Mouse (Mus musculus) MEL (cell line): ENCODE data around the gene Lsamp. TPM values are rescaled to one million over a fixed set of nuclear protein-coding genes. Genes with fewer than 3 reads are reported as not detected.

Experiments used
- DNase-seq: peaks from one replicate; pipeline ENCODE4 v3.0.0; 2011; ENCODE audit warnings: low read depth, low spot score
- H3K27ac ChIP-seq: 2 replicates; pipeline ENCODE4 v1.5.1; 2012; ENCODE audit warnings: low read depth, mild to moderate bottlenecking, control low read depth, low read length, moderate library complexity; ENCODE audit not compliant: control insufficient read depth
- H3K27me3 ChIP-seq, 2 experiments: fragments of 150-350 bp in 1 of 2; sonication (generic) in 1 of 2; 2 replicates each; pipeline ENCODE4 v1.6.1; 2012; ENCODE audit warnings: low read length in 2 of 2, mild to moderate bottlenecking in 2 of 2, improper control_type of control experiment in 1 of 2, moderate library complexity in 1 of 2; ENCODE audit not compliant: insufficient read depth in 2 of 2, control insufficient read depth in 1 of 2
- H3K36me3 ChIP-seq, 2 experiments: 2 replicates each; pipeline ENCODE4 v1.6.1; 2012 to 2014; ENCODE audit warnings: low read length in 2 of 2, improper control_type of control experiment in 1 of 2, inconsistent platforms in 1 of 2, mild to moderate bottlenecking in 1 of 2; ENCODE audit not compliant: insufficient read depth in 2 of 2, control insufficient read depth in 1 of 2
- H3K4me1 ChIP-seq, 2 experiments: fragments of 150-350 bp in 1 of 2; sonication (generic) in 1 of 2; 2 replicates each; pipeline ENCODE4 v1.6.1; 2012; ENCODE audit warnings: low read length in 2 of 2, improper control_type of control experiment in 1 of 2, mild to moderate bottlenecking in 1 of 2; ENCODE audit not compliant: insufficient read depth in 2 of 2, control insufficient read depth in 1 of 2
- H3K4me3 ChIP-seq, 2 experiments: fragments of 150-350 bp in 1 of 2; sonication (generic) in 1 of 2; 2 replicates each; pipeline ENCODE4 v1.5.1; 2012; ENCODE audit warnings: low read depth in 2 of 2, low read length in 2 of 2, mild to moderate bottlenecking in 2 of 2, moderate library complexity in 2 of 2, control low read depth in 1 of 2, improper control_type of control experiment in 1 of 2; ENCODE audit not compliant: control insufficient read depth in 1 of 2, insufficient read depth in 1 of 2
- H3K79me2 ChIP-seq: 2 replicates; pipeline ENCODE4 v1.6.1; 2012; ENCODE audit warnings: mild to moderate bottlenecking, low read length, moderate library complexity; ENCODE audit not compliant: control insufficient read depth, poor library complexity, insufficient read depth
- H3K9ac ChIP-seq: 2 replicates; pipeline ENCODE4 v1.6.1; 2012; ENCODE audit warnings: low read depth, mild to moderate bottlenecking, control low read depth, low read length, moderate library complexity; ENCODE audit not compliant: control insufficient read depth, poor library complexity, severe bottlenecking
- H3K9me3 ChIP-seq: fragments of 150-350 bp; sonication (generic); replicated peaks from 2 replicates; pipeline ENCODE4 v1.6.1; 2012; ENCODE audit warnings: mild to moderate bottlenecking, low read length, improper control_type of control experiment, moderate library complexity; ENCODE audit not compliant: insufficient read depth
- BHLHE40 ChIP-seq: IDR thresholded peaks from 2 replicates; pipeline ENCODE4 v1.6.1; 2012; ENCODE audit warnings: low read depth, mild to moderate bottlenecking, inconsistent platforms, low read length, improper control_type of control experiment, borderline replicate concordance
- CHD1 ChIP-seq: IDR thresholded peaks from 2 replicates; pipeline ENCODE4 v1.6.1; 2012; ENCODE audit warnings: low read depth, mild to moderate bottlenecking, inconsistent platforms, low read length, improper control_type of control experiment
- CHD2 ChIP-seq: IDR thresholded peaks from 2 replicates; pipeline ENCODE4 v1.6.1; 2011; ENCODE audit warnings: low read length, improper control_type of control experiment
- CTCF ChIP-seq, 3 experiments: IDR thresholded peaks in 2 of 3; conservative IDR thresholded peaks in 1 of 3; 2 replicates each; pipeline ENCODE4 v1.5.1; 2011 to 2012; ENCODE audit warnings: low read length in 3 of 3, low read depth in 2 of 3, mild to moderate bottlenecking in 2 of 3, improper control_type of control experiment in 1 of 3, inconsistent platforms in 1 of 3, mixed read lengths in 1 of 3, moderate library complexity in 1 of 3; ENCODE audit not compliant: control insufficient read depth in 1 of 3, insufficient read depth in 1 of 3, poor library complexity in 1 of 3, severe bottlenecking in 1 of 3
- ELF1 ChIP-seq: IDR thresholded peaks from 2 replicates; pipeline ENCODE4 v1.6.1; 2014; ENCODE audit warnings: low read depth, mild to moderate bottlenecking, inconsistent platforms, low read length, improper control_type of control experiment, moderate library complexity
- EP300 ChIP-seq, 2 experiments: IDR thresholded peaks; 2 replicates each; pipeline ENCODE4 v1.6.1; 2011; ENCODE audit warnings: improper control_type of control experiment in 2 of 2, low read length in 2 of 2, low read depth in 1 of 2, mild to moderate bottlenecking in 1 of 2
- GABPA ChIP-seq: IDR thresholded peaks from 2 replicates; pipeline ENCODE4 v1.6.1; 2012; ENCODE audit warnings: low read depth, mild to moderate bottlenecking, inconsistent platforms, low read length, improper control_type of control experiment, moderate library complexity
- GATA1 ChIP-seq: IDR thresholded peaks from 2 replicates; pipeline ENCODE4 v1.6.1; 2011; ENCODE audit warnings: low read depth, low read length, improper control_type of control experiment
- JUND ChIP-seq: IDR thresholded peaks from 2 replicates; pipeline ENCODE4 v1.6.1; 2011; ENCODE audit warnings: low read depth, mild to moderate bottlenecking, improper control_type of control experiment, low read length
- MAFK ChIP-seq: IDR thresholded peaks from 2 replicates; pipeline ENCODE4 v1.6.1; 2011; ENCODE audit warnings: low read depth, mild to moderate bottlenecking, low read length, improper control_type of control experiment, borderline replicate concordance
- MXI1 ChIP-seq: IDR thresholded peaks from 2 replicates; pipeline ENCODE4 v1.6.1; 2011; ENCODE audit warnings: mild to moderate bottlenecking, low read depth, low read length, improper control_type of control experiment
- MYC ChIP-seq: IDR thresholded peaks from 2 replicates; pipeline ENCODE4 v1.6.1; 2011; ENCODE audit warnings: low read depth, mild to moderate bottlenecking, low read length, improper control_type of control experiment, moderate library complexity
- NRF1 ChIP-seq: IDR thresholded peaks from 2 replicates; pipeline ENCODE4 v1.6.1; 2014; ENCODE audit warnings: low read depth, mild to moderate bottlenecking, inconsistent platforms, low read length, improper control_type of control experiment, moderate library complexity; ENCODE audit not compliant: poor library complexity, insufficient read depth, severe bottlenecking
- POLR2AphosphoS2 ChIP-seq: IDR thresholded peaks from 2 replicates; pipeline ENCODE4 v1.6.1; 2011; ENCODE audit warnings: low read length, improper control_type of control experiment
- RAD21 ChIP-seq: IDR thresholded peaks from 2 replicates; pipeline ENCODE4 v1.6.1; 2011; ENCODE audit warnings: mild to moderate bottlenecking, low read depth, low read length, improper control_type of control experiment
- RCOR1 ChIP-seq: IDR thresholded peaks from 2 replicates; pipeline ENCODE4 v1.6.1; 2012; ENCODE audit warnings: low read depth, mild to moderate bottlenecking, inconsistent platforms, low read length, improper control_type of control experiment
- SIN3A ChIP-seq: IDR thresholded peaks from 2 replicates; pipeline ENCODE4 v1.6.1; 2012; ENCODE audit warnings: low read length, improper control_type of control experiment, inconsistent platforms
- SMC3 ChIP-seq: IDR thresholded peaks from 2 replicates; pipeline ENCODE4 v1.6.1; 2011; ENCODE audit warnings: low read depth, low read length, improper control_type of control experiment
- TBP ChIP-seq: IDR thresholded peaks from 2 replicates; pipeline ENCODE4 v1.8.0; 2011; ENCODE audit warnings: low read depth, low read length, improper control_type of control experiment
- UBTF ChIP-seq: IDR thresholded peaks from 2 replicates; pipeline ENCODE4 v1.6.1; 2012; ENCODE audit warnings: low read depth, mild to moderate bottlenecking, inconsistent platforms, low read length, improper control_type of control experiment, moderate library complexity, borderline replicate concordance; ENCODE audit not compliant: insufficient read depth
- USF1 ChIP-seq: IDR thresholded peaks from 2 replicates; pipeline ENCODE4 v1.6.1; 2014; ENCODE audit warnings: low read depth, mild to moderate bottlenecking, inconsistent platforms, low read length, improper control_type of control experiment, moderate library complexity
- USF2 ChIP-seq, 2 experiments: IDR thresholded peaks; 2 replicates each; pipeline ENCODE4 v1.6.1; 2011 to 2012; ENCODE audit warnings: improper control_type of control experiment in 2 of 2, low read length in 2 of 2, borderline replicate concordance in 1 of 2, inconsistent platforms in 1 of 2, low read depth in 1 of 2, mild to moderate bottlenecking in 1 of 2; ENCODE audit not compliant: insufficient read depth in 1 of 2
- ZMIZ1 ChIP-seq: IDR thresholded peaks from 2 replicates; pipeline ENCODE4 v1.6.1; 2012; ENCODE audit warnings: low read depth, mild to moderate bottlenecking, inconsistent platforms, low read length, improper control_type of control experiment, moderate library complexity
- ZNF384 ChIP-seq: IDR thresholded peaks from 2 replicates; pipeline ENCODE4 v1.6.1; 2012; ENCODE audit warnings: low read depth, mild to moderate bottlenecking, inconsistent platforms, low read length, improper control_type of control experiment
- polyA plus RNA-seq, 2 experiments: library from polyadenylated mRNA; stranded (reverse) in 1 of 2; unstranded in 1 of 2; fragments of >175 nt in 1 of 2; fragments of >200 nt in 1 of 2; gene quantifications; 2 replicates each; pipeline versions ENCODE4 v1.2.1 to v1.2.4; 2012; ENCODE audit warnings: low replicate concordance in 2 of 2, low read depth in 1 of 2; ENCODE audit not compliant: insufficient read length in 2 of 2, insufficient read depth in 1 of 2, missing spikeins in 1 of 2
- total RNA-seq: library from RNA; depleted of rRNA; stranded (reverse); fragments of 300-350 nt; gene quantifications from 2 replicates; pipeline ENCODE4 v1.2.3, GENCODE M21; 2012

Lsamp gene
- total and polyA plus RNA-seq, 3 experiments: 0.42 TPM; not detected in 2

GRCm38 (mm10) chr16:41653261-41653660, 1669.1 kb downstream of the Lsamp start (continued):
- TF ChIP-seq RCOR1 (no peak), SMC3 (no peak), SIN3A (no peak), USF1 (no peak)

- no peak overlapping the region for H3K4me3 ChIP-seq
- no peak for DNase-seq
- H3K79me2 ChIP-seq: no peaks in the 10 kb centered on the region
- TF ChIP-seq MXI1 (no peak), GABPA (no peak), CTCF (IDR thresholded peaks at IDR 0.05 in 2 of 3, conservative IDR thresholded peaks at IDR 0.05 in 1 of 3; ENCODE audit: control insufficient read depth in 1 of 3, insufficient read depth in 1 of 3, low read depth in 2 of 3, low read length in 3 of 3, poor library complexity in 1 of 3, severe bottlenecking in 1 of 3) (no peak), ZMIZ1 (no peak), USF1 (no peak), ELF1 (no peak), ZNF384 (no peak), USF2 (IDR thresholded peaks at IDR 0.05; ENCODE audit: borderline replicate concordance in 1 of 2, insufficient read depth in 1 of 2, low read depth in 1 of 2, low read length in 2 of 2) (no peak), GATA1 (no peak), JUND (no peak)
- TF ChIP-seq, all 39 proteins: peak for 0
- no peak overlapping the region for H3K9ac ChIP-seq
- H3K27ac ChIP-seq: no peak overlapping the region
- H3K4me1 ChIP-seq: no peaks in the 10 kb centered on the region
- H3K27me3 ChIP-seq: no peaks in the 10 kb centered on the region
- H3K9me3 ChIP-seq: no peaks in the 10 kb centered on the region
- H3K36me3 ChIP-seq: no peaks in the 10 kb centered on the region
Observed at GRCm38 (mm10) chr16:41674316-41675038, 1690.3 kb downstream of the Lsamp start.

- H3K4me3 ChIP-seq: no peak overlapping the region
- no peak overlapping the region for H3K27ac ChIP-seq
- no peak for DNase-seq
- H3K36me3 ChIP-seq: no peaks in the 10 kb centered on the region
- H3K27me3 ChIP-seq: no peaks in the 10 kb centered on the region
- no peaks in the 10 kb centered on the region for H3K79me2 ChIP-seq
- no peak overlapping the region for H3K9ac ChIP-seq
- no peaks in the 10 kb centered on the region for H3K4me1 ChIP-seq
- TF ChIP-seq NRF1: no peak
- TF ChIP-seq TBP: no peak
- TF ChIP-seq MAFK: no peak
- TF ChIP-seq ELF1: no peak
- TF ChIP-seq MYC: no peak
- TF ChIP-seq JUND: no peak
- no peak for TF ChIP-seq RAD21
- TF ChIP-seq BHLHE40: no peak
- TF ChIP-seq USF1: no peak
- no peak for TF ChIP-seq CTCF (IDR thresholded peaks at IDR 0.05 in 2 of 3, conservative IDR thresholded peaks at IDR 0.05 in 1 of 3; ENCODE audit: control insufficient read depth in 1 of 3, insufficient read depth in 1 of 3, low read depth in 2 of 3, low read length in 3 of 3, poor library complexity in 1 of 3, severe bottlenecking in 1 of 3)
- TF ChIP-seq POLR2AphosphoS2: no peak
- TF ChIP-seq GATA1: no peak
- TF ChIP-seq CHD2: no peak
- no peak for TF ChIP-seq UBTF
- TF ChIP-seq CHD1: no peak
- TF ChIP-seq EP300 (IDR thresholded peaks at IDR 0.05; ENCODE audit: low read depth in 1 of 2, low read length in 2 of 2): no peak
- no peaks in the 10 kb centered on the region for H3K9me3 ChIP-seq
Observed at GRCm38 (mm10) chr16:41675774-41676173, 1691.6 kb downstream of the Lsamp start.
